Comparison of ENCODE assay signal across 21 mouse cellular contexts in the genomic region with DNA sequence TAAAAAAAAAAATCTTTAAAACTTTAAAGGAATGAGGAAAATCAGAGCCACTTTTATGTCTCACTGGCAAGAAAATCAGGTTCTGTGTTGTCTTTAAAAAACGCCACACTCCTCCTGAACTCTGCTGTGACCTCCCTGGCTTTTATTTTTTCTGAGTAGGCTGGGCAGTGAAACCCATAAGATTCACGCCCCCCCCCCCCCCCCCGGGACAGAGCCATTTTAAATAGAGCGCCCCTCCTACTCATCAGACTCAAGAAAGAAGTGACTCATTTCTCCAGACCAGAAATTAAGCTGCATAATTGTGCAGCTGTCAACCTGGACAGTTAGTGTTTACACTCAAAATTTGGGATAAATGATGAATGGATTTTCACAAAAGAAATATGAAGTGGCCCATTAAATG. TPM values are rescaled to one million over a fixed set of nuclear protein-coding genes. Genes with fewer than 3 reads are reported as not detected.
A peak's percentile ranks its signal among the peaks of the same experiment; 100 is the strongest.
DNase-seq lines count a peak whose midpoint lies in the region; ATAC-seq lines count a peak whose summit lies in the region.
"Had no signal": no experiment of that assay in that cellular context is flagged by ENCODE, and none has a peak within 500 bp of the region (broad histone marks: within the 10 kb centered on the region; RNA-seq: fewer than 3 reads in every experiment).

No protein-coding gene starts in this region.

- WGBS in kidney, embryonic 15.5 days = 11% methylated on average over 4 of the region's 4 CpGs
- 16% methylated on average over 4 of the region's 4 CpGs for WGBS in neural tube, embryonic 12.5 days

- H3K27ac ChIP-seq in kidney, embryonic 15.5 days = peak overlapping the region; percentile 45; the same call in 1 of the 2 replicates
- H3K27ac ChIP-seq in neural tube, embryonic 12.5 days = no peak overlapping the region
- H3K27ac ChIP-seq: heart, embryonic 10.5 days; layer of hippocampus, adult 2 months; liver, embryonic 15.5 days; midbrain, embryonic 12.5 days had no signal

- peaks cover 15% of the 10 kb centered on the region for H3K4me1 ChIP-seq in kidney, embryonic 15.5 days
- peaks cover 8% of the 10 kb centered on the region; the same call in 1 of the 2 replicates for H3K4me1 ChIP-seq in neural tube, embryonic 12.5 days
- H3K4me1 ChIP-seq: liver, embryonic 15.5 days had no signal

- no peak overlapping the region for H3K4me3 ChIP-seq in kidney, embryonic 15.5 days (replicated peaks)
- no peak overlapping the region for H3K4me3 ChIP-seq in neural tube, embryonic 12.5 days
- H3K4me3 ChIP-seq: erythroblast, embryonic 14.5 days; heart, embryonic 10.5 days; layer of hippocampus, adult 2 months; liver, embryonic 15.5 days; midbrain, embryonic 12.5 days; stomach, embryonic 15.5 days had no signal

- ATAC-seq in kidney, embryonic 15.5 days (replicated peaks; ENCODE audit: low FRiP score) = 0 out of 2 replicates have a peak, but pooled peaks have one; percentile 33
- ATAC-seq in neural tube, embryonic 12.5 days (ENCODE audit: low FRiP score, low read depth) = no peak
- ATAC-seq: forebrain, embryonic 14.5 days had no signal

- H3K9me3 ChIP-seq in kidney, embryonic 15.5 days (replicated peaks) = no peaks in the 10 kb centered on the region
- H3K9me3 ChIP-seq in neural tube, embryonic 12.5 days = no peaks in the 10 kb centered on the region
- H3K9me3 ChIP-seq: heart, embryonic 10.5 days; liver, embryonic 15.5 days; midbrain, embryonic 12.5 days; stomach, embryonic 15.5 days had no signal

- no peaks in the 10 kb centered on the region for H3K27me3 ChIP-seq in kidney, embryonic 15.5 days
- H3K27me3 ChIP-seq in neural tube, embryonic 12.5 days (replicated peaks) = no peaks in the 10 kb centered on the region
- H3K27me3 ChIP-seq: liver, embryonic 15.5 days; midbrain, embryonic 12.5 days; stomach, embryonic 15.5 days had no signal

- H3K4me2 ChIP-seq in kidney, embryonic 15.5 days = 0 out of 2 replicates have a peak overlapping the region, but pooled peaks have one; percentile 14
- peak overlapping the region; percentile 18; the same call in 1 of the 2 replicates for H3K4me2 ChIP-seq in neural tube, embryonic 12.5 days (replicated peaks)
- H3K4me2 ChIP-seq: liver, embryonic 15.5 days; midbrain, embryonic 12.5 days; stomach, embryonic 15.5 days had no signal

- peak; percentile 36 for DNase-seq in embryo, embryonic 9.5 days (ENCODE audit: extremely low spot score)
- DNase-seq in embryo, embryonic 11 days = no peak
- DNase-seq in kidney, postnatal 10 days = no peak
- DNase-seq in neural tube, embryonic 10.5 days (ENCODE audit: extremely low spot score, low spot score) = no peak
- DNase-seq in retina, postnatal 1 day = peak; percentile 65
- DNase-seq in adrenal gland, postnatal 25 days = no peak
- DNase-seq: adrenal gland, adult 2 months; cerebellum, adult 11-12 months; cerebellum, postnatal 14 days; gastrocnemius, postnatal 36 days; kidney, adult 8-10 months; right cerebral cortex, postnatal 14 days had no signal

- H3K36me3 ChIP-seq in kidney, embryonic 15.5 days = no peaks in the 10 kb centered on the region
- no peaks in the 10 kb centered on the region for H3K36me3 ChIP-seq in neural tube, embryonic 12.5 days
- H3K36me3 ChIP-seq: heart, embryonic 10.5 days; liver, embryonic 15.5 days; midbrain, embryonic 12.5 days; stomach, embryonic 15.5 days had no signal

- no peak overlapping the region for H3K9ac ChIP-seq in kidney, embryonic 15.5 days
- H3K9ac ChIP-seq in neural tube, embryonic 12.5 days = no peak overlapping the region
- H3K9ac ChIP-seq: liver, embryonic 15.5 days; midbrain, embryonic 12.5 days; stomach, embryonic 15.5 days had no signal

RNA-seq across cellular contexts. Expression of a gene that starts 31.8 kb away (rescaled TPM):
- polyA plus RNA-seq in kidney, embryonic 15.5 days (2015; fragmentation: Nextera tagmentation; extraction: Ambion mirVana) = 29.8 and 30.9 TPM in 2 replicates
- polyA plus RNA-seq in neural tube, embryonic 12.5 days (2016; fragmentation: Nextera tagmentation; extraction: Ambion mirVana) = 14.1 and 14.4 TPM in 2 replicates
- total RNA-seq in adrenal gland, postnatal 25 days (2021) = 17.5 and 21.4 TPM in 2 replicates

Comparison
In these comparisons a context has a peak if more than half of its experiments do, and no peak if none do; other contexts are left out.
1. DNase-seq: peak in embryo, embryonic 9.5 days (single experiment) and retina, postnatal 1 day (single experiment); none in embryo, embryonic 11 days (single experiment), kidney, postnatal 10 days (single experiment), neural tube, embryonic 10.5 days (single experiment) and adrenal gland, postnatal 25 days (single experiment).